Mouse (Mus musculus) lung, embryonic 16.5 days (tissue): ENCODE results near the gene Spock1. TPM values are rescaled to one million over a fixed set of nuclear protein-coding genes. Genes with fewer than 3 reads are reported as not detected.
"Not testable (repeated sequence)": the region's sequence is repeated elsewhere in the genome, so short reads cannot be mapped to it uniquely, and the experiment has no call there.

Experiments
- ATAC-seq: fragments of 200-750 bp; cut with Nextera tagmentation; 2 replicates; pipeline ENCODE4 v1.8.0; 2017; ENCODE audit warnings: low read depth, mild to moderate bottlenecking, moderate library complexity
- H3K27ac ChIP-seq: fragments of 300-500 bp; sonication (generic); 2 replicates; pipeline ENCODE4 v1.5.1; 2014; ENCODE audit warnings: mild to moderate bottlenecking, control low read depth, low read length
- H3K27me3 ChIP-seq: fragments of 300-500 bp; sonication (generic); 2 replicates; pipeline ENCODE4 v1.6.1; 2014; ENCODE audit warnings: low read depth, low read length, mixed read lengths; ENCODE audit not compliant: control insufficient read depth, insufficient read depth
- H3K36me3 ChIP-seq: fragments of 300-500 bp; sonication (generic); 2 replicates; pipeline ENCODE4 v1.6.1; 2014; ENCODE audit warnings: low read length; ENCODE audit not compliant: control insufficient read depth, insufficient read depth
- H3K4me1 ChIP-seq: fragments of 300-500 bp; sonication (generic); replicated peaks from 2 replicates; pipeline ENCODE4 v1.6.1; 2014; ENCODE audit warnings: low read length, mixed read lengths; ENCODE audit not compliant: control insufficient read depth, insufficient read depth
- H3K4me2 ChIP-seq: fragments of 300-500 bp; sonication (generic); 2 replicates; pipeline ENCODE4 v1.6.1; 2014; ENCODE audit warnings: low read depth, low read length, control low read depth
- H3K4me3 ChIP-seq: fragments of 300-500 bp; sonication (generic); 2 replicates; pipeline ENCODE4 v1.5.1; 2014; ENCODE audit warnings: mild to moderate bottlenecking, low read length, control low read depth
- H3K9ac ChIP-seq: fragments of 300-500 bp; sonication (generic); 2 replicates; pipeline ENCODE4 v1.6.1; 2014; ENCODE audit warnings: low read length, control low read depth
- H3K9me3 ChIP-seq: fragments of 300-500 bp; sonication (generic); 2 replicates; pipeline ENCODE4 v1.6.1; 2016; ENCODE audit warnings: low read length; ENCODE audit not compliant: control insufficient read depth
- WGBS: fragments of 180-500 bp; shearing (Covaris S2); extraction: QIAGEN DNeasy Blood & Tissue Kit; methylation state at CpG from one replicate; pipeline ENCODE4 v1.1.7; 2014; 5-methylcytosine and 5-hydroxymethylcytosine counted together
- polyA plus RNA-seq: library from polyadenylated mRNA; unstranded; fragments of >200 nt; fragmentation: Nextera tagmentation; extraction: Ambion mirVana; gene quantifications from 2 replicates; pipeline ENCODE4 v1.2.1, GENCODE M21; 2015

Spock1 gene
- polyA plus RNA-seq, 1 experiment from 2014 or later, result 0.41 TPM

DNA sequence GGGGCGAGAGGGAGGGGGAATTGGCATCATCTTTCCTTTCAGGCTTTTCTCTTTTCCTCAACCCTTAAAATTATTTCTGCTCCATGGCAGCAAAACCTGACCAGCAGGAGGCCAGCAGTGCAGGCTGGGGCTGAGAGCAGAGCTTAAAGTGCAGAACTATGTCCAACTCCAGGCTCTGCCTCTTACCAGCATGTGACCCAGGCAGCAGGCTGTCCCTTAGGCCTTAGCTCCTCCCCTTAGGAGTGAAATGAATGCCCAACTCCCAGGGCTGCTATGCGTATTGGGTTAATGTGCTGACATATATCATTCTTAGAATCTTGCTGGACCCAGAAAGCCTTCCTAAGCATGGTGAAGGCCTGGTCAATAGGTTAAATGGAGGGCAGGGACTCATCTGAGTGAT is 434.1 kb downstream of the Spock1 start:
- no peak for ATAC-seq

DNA sequence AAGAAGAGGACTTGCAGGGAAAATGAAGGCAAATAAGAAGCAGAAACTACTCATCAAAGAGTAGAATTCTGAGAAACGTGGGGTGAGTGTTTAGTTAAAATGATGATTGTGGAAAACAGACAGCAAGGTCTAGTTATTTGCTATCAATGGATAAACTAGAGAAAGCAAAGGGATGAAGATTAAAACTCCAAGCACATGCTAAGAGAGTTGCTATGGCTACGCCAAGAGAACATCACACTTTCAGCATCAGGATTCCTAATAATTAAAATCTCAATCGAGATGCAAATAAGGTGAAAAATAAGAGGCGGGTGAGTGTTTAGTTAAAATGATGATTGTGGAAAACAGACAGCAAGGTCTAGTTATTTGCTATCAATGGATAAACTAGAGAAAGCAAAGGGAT is 437.2 kb downstream of the Spock1 start:
- H3K27ac ChIP-seq, H3K4me1 ChIP-seq, H3K27me3 ChIP-seq, H3K4me3 ChIP-seq, H3K4me2 ChIP-seq, ATAC-seq, H3K9me3 ChIP-seq, H3K36me3 ChIP-seq, H3K9ac ChIP-seq: not testable (repeated sequence)
- WGBS, result 77% methylated on average over 3 of the region's 4 CpGs

More for the DNA sequence above, 434.1 kb downstream of the Spock1 start:
- Histone ChIP-seq H3K4me1 (no peaks in the 10 kb centered on the region), H3K4me3 (no peak overlapping the region), H3K9me3 (no peaks in the 10 kb centered on the region), H3K27ac (no peak overlapping the region), H3K27me3 (no peaks in the 10 kb centered on the region; the same call in 1 of the 2 replicates), H3K4me2 (no peak overlapping the region), H3K9ac (no peak overlapping the region), H3K36me3 (no peaks in the 10 kb centered on the region)
- 62% methylated on average over 2 of the region's 2 CpGs for WGBS

DNA sequence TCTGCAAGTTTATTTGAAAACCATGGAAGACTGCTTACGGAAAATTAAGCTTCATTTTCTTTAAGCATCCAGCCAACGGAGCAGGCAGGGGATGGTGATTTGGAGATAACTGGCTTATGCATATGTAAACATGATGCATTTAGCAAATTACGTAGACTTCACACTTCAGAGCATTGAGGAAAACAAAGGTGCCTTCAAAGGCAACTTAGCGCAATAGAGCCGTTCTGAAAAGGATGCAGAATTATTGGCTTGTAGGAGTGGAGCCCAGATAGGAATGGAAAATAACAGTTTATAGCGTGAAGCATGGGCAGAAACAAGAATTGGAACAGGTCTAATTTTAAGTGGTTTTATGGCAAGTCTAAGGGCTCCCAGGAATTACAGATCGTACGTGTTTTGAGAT is 448.2 kb downstream of the Spock1 start:
- Histone ChIP-seq H3K4me2 (no peak overlapping the region), H3K9me3 (no peaks in the 10 kb centered on the region), H3K4me3 (no peak overlapping the region), H3K4me1 (no peaks in the 10 kb centered on the region), H3K27ac (no peak overlapping the region), H3K36me3 (no peaks in the 10 kb centered on the region), H3K9ac (no peak overlapping the region), H3K27me3 (no peaks in the 10 kb centered on the region)
- no peak for ATAC-seq
- 79% methylated on average over 8 of the region's 8 CpGs for WGBS

DNA sequence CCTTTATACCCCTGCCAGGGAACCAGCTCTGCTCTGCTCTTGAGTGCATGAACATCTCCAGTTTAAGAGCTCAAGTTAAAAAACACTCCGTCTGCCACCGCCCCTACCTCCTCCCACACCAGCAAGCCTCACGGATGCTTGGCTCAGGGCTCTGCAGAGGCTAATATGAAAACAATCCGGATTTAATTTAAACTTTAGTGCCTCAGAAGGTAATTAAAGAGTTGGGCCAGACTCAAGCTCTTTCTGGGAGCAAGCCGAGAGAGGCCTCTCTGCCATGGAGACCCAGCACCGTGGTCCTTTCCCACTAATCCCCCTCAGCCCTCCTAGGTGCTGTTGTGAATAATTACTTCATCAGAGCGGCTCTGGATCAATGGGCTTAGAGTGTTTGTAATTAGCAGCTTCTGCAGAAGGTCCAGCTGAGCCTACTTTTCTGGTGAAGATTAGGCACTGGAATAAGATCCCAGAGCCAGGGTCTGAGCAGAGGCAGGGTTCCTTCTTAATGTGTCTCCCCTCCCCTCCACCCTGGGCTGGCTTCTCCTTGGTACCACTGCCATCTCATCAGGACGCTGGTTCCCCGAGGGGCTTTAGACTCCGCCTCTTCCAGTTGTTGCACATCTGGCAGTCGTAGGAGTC is 457.8 kb downstream of the Spock1 start:
- Histone ChIP-seq H3K4me3 (no peak overlapping the region), H3K9me3 (no peaks in the 10 kb centered on the region), H3K27me3 (no peaks in the 10 kb centered on the region), H3K9ac (no peak overlapping the region), H3K36me3 (no peaks in the 10 kb centered on the region), H3K4me2 (no peak overlapping the region), H3K4me1 (no peaks in the 10 kb centered on the region), H3K27ac (no peak overlapping the region)
- no peak for ATAC-seq
- 36% methylated on average over 11 of the region's 11 CpGs for WGBS

DNA sequence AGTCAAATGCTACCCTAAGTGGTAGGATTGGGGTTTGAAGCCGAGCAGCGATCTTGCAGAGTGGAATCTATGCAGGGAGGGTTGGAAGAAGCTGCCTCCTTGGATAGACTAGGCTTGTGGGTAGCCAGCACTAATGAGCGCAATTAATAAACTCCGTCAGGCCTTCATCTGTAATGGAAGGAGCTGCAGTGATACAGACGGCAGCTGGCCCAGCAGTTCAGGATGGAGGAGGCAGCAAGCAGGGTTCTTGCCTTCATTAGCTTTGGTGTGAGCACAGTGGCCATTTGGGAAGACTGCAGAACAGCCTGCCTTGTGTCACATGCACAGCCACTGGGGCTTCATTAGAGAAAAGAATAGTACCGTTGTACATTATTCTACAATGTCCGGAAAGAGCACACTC is 459.2 kb downstream of the Spock1 start:
- ATAC-seq, result no peak
- no peaks in the 10 kb centered on the region for H3K27me3 ChIP-seq
- H3K4me1 ChIP-seq, result no peaks in the 10 kb centered on the region
- no peak overlapping the region for H3K9ac ChIP-seq
- no peaks in the 10 kb centered on the region for H3K9me3 ChIP-seq
- no peaks in the 10 kb centered on the region for H3K36me3 ChIP-seq
- WGBS, result 83% methylated on average over 7 of the region's 7 CpGs
- no peak overlapping the region for H3K27ac ChIP-seq
- no peak overlapping the region for H3K4me2 ChIP-seq
- no peak overlapping the region for H3K4me3 ChIP-seq

DNA sequence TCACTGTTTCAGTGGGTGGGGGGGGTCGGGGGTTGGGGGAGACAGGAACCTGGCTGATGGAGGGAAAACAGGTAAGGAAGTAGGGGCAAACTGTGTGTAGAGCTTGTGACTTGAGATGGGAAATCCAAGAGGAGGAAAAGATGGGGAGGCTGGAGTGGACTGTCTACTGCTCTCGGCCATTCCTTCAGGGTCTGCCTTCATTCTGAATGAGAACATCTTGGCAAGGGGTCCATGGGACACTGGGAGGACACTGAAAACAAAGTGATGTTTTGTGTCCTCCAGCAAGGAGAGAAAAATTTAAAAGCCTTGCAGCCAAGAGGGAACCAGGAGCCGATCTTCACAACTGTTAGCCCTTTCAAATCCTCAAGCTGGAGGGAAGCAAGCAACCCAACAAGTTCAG is 463.2 kb downstream of the Spock1 start:
- no peak overlapping the region for H3K4me3 ChIP-seq
- no peak for ATAC-seq
- H3K4me1 ChIP-seq, result no peaks in the 10 kb centered on the region
- H3K36me3 ChIP-seq, result no peaks in the 10 kb centered on the region
- WGBS, result 75% methylated on average over 3 of the region's 3 CpGs
- no peaks in the 10 kb centered on the region for H3K9me3 ChIP-seq
- H3K9ac ChIP-seq, result no peak overlapping the region
- no peak overlapping the region for H3K27ac ChIP-seq
- no peak overlapping the region for H3K4me2 ChIP-seq
- H3K27me3 ChIP-seq, result no peaks in the 10 kb centered on the region

DNA sequence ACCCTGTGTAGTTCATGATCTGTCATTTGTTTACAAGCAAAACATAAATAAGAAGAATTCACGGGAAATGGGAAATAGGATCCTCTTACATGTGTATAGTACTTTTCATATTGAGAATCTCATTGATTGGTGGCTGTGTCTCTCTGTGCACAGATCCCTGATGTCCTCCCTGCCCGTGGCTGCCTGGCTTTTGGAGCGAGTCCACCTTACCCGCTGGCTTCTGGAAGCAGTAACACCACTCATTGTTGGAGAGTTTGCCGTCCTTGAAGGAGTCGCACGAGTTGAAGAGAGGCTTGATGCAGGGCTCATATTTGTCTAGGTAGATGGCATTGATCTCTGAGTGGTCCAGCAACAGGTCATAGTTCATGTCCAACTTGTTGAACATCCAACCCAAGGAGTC is 468.0 kb downstream of the Spock1 start:
- no peak overlapping the region for H3K4me2 ChIP-seq
- WGBS, result 69% methylated on average over 7 of the region's 7 CpGs
- no peak overlapping the region for H3K4me3 ChIP-seq
- no peaks in the 10 kb centered on the region for H3K4me1 ChIP-seq
- H3K27ac ChIP-seq, result no peak overlapping the region
- no peaks in the 10 kb centered on the region for H3K9me3 ChIP-seq
- no peak overlapping the region for H3K9ac ChIP-seq
- no peaks in the 10 kb centered on the region for H3K36me3 ChIP-seq
- no peak for ATAC-seq
- H3K27me3 ChIP-seq, result no peaks in the 10 kb centered on the region

DNA sequence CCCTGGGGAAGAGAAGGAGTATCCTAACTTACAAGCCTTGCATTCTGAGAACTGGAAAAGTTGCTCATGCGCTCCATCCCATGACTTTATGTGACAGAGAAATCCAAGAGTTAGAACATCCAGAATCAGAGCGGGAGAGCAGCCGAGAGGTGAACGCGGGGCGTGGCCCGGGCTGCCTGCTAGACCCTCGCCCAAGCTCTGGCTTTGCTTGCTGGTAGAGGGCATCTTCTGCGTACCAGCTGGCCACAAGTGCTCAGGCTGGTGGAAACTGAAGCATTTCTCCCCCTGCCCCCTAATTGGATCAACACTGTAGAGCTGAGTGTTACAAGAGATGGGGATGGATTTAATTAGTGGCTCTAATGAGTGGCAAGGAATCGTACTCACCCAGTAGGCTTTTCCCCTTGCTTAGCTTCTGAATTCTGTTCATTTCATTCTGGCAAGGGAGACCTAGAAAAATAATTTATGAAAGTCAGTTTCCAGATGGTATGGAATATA is 472.4 kb downstream of the Spock1 start:
- ATAC-seq, result no peak
- no peak overlapping the region for H3K9ac ChIP-seq
- no peak overlapping the region for H3K4me3 ChIP-seq
- H3K27ac ChIP-seq, result no peak overlapping the region
- WGBS, result 85% methylated on average over 10 of the region's 10 CpGs
- no peaks in the 10 kb centered on the region for H3K27me3 ChIP-seq
- no peak overlapping the region for H3K4me2 ChIP-seq
- no peaks in the 10 kb centered on the region; the same call in 1 of the 2 replicates for H3K9me3 ChIP-seq
- no peaks in the 10 kb centered on the region for H3K4me1 ChIP-seq
- H3K36me3 ChIP-seq, result no peaks in the 10 kb centered on the region

DNA sequence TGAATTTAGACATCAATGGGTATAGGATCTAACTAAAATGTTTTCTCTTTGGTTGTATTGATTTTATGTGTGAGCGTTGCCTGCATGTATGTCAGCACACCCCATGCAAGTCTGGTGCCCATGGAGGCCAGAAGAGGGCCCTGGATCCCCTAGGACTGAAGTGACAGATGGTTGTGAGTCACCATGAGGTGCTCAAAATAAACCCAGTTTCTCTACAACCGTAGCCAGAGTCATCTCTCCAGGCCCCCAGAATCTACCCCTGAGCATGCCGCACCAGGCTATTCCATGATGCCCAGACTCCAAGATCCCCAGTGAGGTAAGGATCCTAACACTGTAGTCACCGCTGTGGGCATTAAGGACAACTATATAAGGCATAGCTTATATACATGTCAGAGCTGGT is 474.3 kb downstream of the Spock1 start:
- ATAC-seq, result no peak
- no peak overlapping the region for H3K9ac ChIP-seq
- H3K9me3 ChIP-seq, result no peaks in the 10 kb centered on the region; the same call in 1 of the 2 replicates
- H3K4me2 ChIP-seq, result no peak overlapping the region
- no peaks in the 10 kb centered on the region for H3K27me3 ChIP-seq
- H3K36me3 ChIP-seq, result no peaks in the 10 kb centered on the region
- 91% methylated on average over 4 of the region's 4 CpGs for WGBS
- H3K4me3 ChIP-seq, result no peak overlapping the region
- no peaks in the 10 kb centered on the region for H3K4me1 ChIP-seq
- H3K27ac ChIP-seq, result no peak overlapping the region

DNA sequence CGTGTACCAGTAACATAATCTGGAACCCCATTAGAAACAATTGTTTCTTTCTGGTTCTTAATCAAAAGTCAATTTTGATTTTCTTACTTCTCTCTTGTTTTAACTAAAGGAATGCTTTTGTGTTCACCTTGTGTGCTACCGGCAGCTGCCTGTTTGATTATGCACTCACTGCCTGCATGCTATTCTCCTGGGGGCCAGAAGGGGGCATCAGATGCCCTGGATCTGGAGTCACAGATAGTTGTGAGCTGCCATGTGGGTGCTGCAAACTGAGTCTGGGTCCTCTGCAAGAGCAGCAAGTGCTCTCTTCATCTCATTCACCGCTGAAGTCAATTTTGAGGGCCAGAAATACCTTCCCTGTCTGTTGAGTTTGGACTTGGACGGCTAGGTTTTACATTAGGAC is 476.3 kb downstream of the Spock1 start:
- H3K4me3 ChIP-seq, result no peak overlapping the region
- H3K27me3 ChIP-seq, result no peaks in the 10 kb centered on the region
- no peak overlapping the region for H3K4me2 ChIP-seq
- no peaks in the 10 kb centered on the region for H3K36me3 ChIP-seq
- H3K9ac ChIP-seq, result no peak overlapping the region
- whole genome bisulfite sequencing, result 93% methylated on average over 4 of the region's 4 CpGs
- no peak for ATAC-seq
- no peak overlapping the region for H3K27ac ChIP-seq
- H3K4me1 ChIP-seq, result no peaks in the 10 kb centered on the region
- no peaks in the 10 kb centered on the region; the same call in 1 of the 2 replicates for H3K9me3 ChIP-seq
